Mouse (Mus musculus): ENCODE results near the gene Pde8b.
"Not testable (repeated sequence)": the region's sequence is repeated elsewhere in the genome, so short reads cannot be mapped to it uniquely, and the experiment has no call there.

Pde8b gene

GRCm38 (mm10) chr13:95221882-95222568 is 28.1 kb downstream of the Pde8b start:
- no peak for DNase-seq (ENCODE audit: low read depth)

DNA sequence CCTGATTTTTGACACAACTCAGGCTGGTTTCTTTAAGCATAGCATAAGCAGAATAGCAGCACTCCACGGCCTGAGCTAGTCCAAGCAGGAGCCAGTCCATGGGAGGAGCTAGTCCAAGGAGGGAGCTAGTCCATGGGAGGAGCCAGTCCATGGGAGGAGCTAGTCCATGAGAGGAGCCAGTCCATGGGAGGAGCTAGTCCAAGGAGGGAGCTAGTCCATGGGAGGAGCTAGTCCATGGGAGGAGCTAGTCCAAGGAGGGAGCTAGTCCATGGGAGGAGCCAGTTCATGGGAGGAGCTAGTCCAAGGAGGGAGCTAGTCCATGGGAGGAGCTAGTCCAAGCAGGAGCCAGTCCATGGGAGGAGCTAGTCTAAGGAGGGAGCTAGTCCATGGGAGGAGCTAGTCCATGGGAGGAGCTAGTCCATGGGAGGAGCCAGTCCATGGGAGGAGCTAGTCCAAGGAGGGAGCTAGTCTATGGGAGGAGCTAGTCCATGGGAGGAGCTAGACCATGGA is 34.4 kb downstream of the Pde8b start:
- not testable (repeated sequence) for DNase-seq (ENCODE audit: low read depth)

GRCm38 (mm10) chr13:95212320-95212719 is 37.8 kb downstream of the Pde8b start:
- no peak for DNase-seq (ENCODE audit: low read depth)

DNA sequence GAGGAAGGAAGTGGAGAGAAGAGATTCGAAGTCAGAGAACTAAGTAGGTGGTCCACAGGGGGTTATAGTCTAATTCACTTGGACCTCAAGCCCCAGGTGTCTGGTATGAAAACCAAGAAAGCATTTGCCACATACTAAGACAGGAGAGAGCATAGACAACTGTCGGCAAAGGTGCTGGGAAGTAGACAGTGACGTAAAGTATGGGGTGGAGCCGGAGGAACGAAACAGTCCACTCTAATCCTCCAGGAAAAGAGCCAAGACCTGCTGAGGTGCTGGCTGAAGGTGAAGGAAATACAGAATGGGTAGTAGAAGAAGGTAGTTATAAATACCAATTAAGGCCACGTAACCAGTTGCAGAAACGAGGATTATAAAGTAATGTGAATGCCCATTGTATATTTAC is 42.8 kb downstream of the Pde8b start:
- DNase-seq (ENCODE audit: low read depth) = not testable (repeated sequence)

DNA sequence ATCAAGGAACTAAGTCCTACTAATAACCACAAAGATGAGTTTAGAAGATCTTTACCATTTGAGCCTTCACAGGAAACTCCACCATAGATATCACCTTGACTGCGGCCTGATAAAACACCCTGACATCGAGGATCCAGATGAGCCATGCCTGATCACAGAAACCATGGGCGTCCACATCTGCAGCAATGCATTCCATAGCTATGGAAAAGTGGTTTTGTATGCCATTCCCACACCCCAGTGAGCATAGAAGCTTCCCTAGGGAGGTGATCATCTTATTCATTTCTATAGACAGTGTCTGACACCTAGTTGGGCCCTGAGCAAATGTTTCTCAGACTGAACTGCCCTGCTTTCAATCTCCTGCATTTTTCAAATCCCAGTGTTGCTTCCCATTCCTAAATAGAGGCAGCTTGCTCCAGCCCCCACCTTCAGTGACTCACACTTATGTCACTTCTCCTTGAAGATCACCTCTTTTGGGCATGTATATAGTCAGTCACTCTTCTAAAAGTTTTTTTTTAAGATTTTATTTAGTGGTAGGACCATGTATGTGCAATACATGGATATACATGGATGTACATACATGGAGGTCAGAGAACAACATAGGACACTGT is 47.9 kb downstream of the Pde8b start:
- no peak for DNase-seq (ENCODE audit: low read depth)

DNA sequence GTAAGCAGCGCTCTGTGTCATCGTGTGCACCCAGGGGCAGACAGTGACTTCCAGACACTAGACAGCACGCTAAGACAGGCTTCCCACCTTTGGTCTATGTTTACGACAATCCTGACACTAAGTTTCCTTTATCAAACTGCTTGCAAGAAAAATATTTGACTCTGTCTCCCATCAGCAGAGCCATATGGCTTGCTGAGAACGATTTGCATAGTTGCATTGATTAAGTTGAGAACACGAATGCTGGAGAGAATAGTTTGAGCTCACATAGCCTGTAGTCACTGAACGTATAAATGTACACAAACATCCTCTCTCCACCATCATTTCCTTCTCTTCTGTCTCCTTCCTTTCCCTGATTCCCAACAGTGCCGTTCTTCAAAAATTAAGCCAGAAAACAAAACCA is 49.3 kb downstream of the Pde8b start:
- no peak for DNase-seq (ENCODE audit: low read depth)

- DNase-seq (ENCODE audit: low read depth) = no peak
Observed at GRCm38 (mm10) chr13:95200036-95200435, 50.1 kb downstream of the Pde8b start.

DNA sequence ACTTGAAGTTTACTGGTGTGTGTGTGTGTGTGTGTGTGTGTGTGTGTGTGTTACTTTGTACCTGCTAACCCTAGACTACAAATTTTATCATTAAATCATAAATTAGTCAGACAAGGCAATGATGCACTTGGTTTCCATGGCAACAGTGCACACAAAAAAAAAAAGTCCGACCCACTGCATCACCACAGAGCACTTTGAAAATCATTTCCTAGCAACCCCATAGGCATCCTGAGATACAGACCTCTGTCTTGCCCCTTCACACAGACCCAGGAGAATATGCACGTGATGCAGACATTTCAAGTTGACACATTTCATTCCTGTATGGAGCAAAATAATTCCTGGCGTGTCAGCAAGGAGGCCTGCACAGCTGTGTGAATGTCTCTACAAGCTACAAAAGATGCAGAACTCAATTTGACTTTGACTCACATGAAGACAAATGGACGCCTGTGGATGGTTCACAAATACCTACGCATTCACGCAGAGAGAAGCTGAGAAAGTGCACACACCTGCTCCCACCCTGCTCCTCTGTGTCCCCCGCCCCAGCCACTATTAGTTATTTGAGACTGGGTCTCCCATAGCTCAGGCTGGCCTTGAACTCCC is 53.9 kb downstream of the Pde8b start:
- no peak for DNase-seq (ENCODE audit: low read depth)

GRCm38 (mm10) chr13:95191951-95192350 is 58.2 kb downstream of the Pde8b start:
- no peak for DNase-seq (ENCODE audit: low read depth)

- DNase-seq (ENCODE audit: low read depth) = no peak
Observed at GRCm38 (mm10) chr13:95189111-95189510, 61.0 kb downstream of the Pde8b start.

DNA sequence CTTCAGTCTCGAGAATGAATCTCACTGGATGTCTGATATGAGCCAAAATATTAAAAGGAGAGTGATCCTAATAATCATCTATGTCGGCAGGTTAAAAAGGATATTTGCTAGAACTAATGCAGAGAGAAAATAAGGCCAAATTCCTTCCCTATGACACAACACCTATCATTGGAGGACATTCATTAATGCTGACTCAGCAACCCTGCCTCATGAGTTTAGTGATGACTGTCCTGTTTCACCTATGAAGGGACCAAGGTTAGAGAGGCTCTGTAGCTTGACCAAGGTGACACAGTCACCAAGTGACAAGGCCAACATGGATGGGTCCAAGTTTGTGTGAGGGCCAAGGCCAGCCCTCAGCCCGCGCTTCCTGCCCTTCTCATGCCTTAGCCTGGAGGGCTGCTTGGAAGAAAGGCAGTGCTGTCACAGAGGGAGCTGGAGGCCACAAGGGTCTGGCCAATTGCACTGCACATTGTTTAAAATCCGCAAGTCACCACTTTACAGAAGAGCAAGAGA is 62.9 kb downstream of the Pde8b start:
- DNase-seq (ENCODE audit: low read depth) = no peak

DNA sequence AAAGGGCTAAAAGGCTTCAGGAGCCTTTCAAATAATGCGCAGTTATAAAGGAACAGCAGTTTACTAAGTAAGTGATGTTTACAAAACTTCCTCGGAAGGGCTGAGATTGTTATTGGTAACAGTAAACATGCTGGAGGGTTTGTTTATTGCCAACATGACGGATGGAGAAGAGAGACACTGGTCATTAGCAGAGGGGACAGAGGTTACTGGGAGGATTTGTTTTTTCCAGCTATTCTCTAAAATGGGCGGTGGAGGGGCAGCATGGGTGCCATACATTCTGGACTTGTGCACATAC is 63.4 kb downstream of the Pde8b start:
- DNase-seq (ENCODE audit: low read depth) = no peak

DNA sequence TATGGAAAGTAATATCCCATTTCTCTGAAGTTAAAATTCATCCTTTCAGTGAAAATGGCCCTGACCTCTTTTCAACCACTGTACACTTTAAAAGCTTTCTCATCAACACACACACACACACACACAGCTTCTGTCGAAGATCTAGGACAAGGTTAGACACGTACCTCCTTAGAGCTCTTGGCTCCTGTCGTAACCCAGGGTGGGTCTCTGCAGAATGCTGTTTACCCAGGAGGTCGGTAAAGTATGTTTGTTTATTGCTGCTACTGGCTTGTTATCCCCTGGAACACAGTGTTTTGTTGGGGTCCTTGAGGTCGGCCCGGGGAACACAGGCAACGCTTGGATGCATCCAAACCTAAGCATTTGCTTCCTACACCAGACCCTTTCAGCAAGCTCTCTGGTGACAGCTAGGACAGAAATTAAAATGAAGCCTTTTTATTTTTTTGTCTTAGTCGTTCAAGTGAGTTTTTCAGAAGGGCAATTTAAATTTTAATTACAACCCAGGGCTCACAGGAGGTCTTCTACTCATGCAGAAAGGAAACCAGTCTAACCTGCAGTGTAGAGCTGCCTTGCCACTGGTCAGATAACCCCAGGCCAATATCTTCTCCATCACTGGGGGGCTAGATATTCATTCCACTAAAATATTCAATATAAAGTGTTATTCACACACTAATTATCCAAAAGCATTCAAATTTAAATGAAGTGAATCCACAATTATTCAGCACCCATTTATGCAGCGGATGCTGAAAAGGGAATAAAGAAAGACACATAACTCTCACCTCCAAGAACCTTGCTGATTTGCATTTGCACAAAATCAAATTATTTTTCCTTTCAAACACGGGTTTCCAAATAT is 64.0 kb downstream of the Pde8b start:
- DNase-seq (ENCODE audit: low read depth) = no peak

DNA sequence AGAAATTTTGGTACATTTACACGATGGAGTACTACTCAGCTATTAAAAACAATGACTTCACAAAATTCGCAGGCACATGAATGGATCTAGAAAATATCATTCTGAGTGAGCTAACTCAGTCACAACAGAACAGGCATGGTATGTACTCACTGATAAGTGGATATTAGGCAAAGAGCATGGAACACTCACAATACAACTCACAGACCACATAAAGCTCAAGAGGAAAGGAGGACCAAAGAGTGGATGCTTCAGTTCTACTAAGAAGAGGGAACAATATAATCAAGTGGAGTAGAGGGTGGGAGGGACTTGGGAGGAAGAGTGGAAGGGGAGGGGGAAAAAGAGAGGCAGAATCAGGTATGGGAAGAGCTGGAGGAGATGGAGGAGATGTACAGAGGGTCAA is 66.5 kb downstream of the Pde8b start:
- DNase-seq (ENCODE audit: low read depth) = no peak

GRCm38 (mm10) chr13:95180208-95180607 is 69.9 kb downstream of the Pde8b start:
- DNase-seq (ENCODE audit: low read depth) = no peak

- DNase-seq (ENCODE audit: low read depth) = no peak
Observed at GRCm38 (mm10) chr13:95177326-95177725, 72.8 kb downstream of the Pde8b start.

GRCm38 (mm10) chr13:95176399-95176798 is 73.7 kb downstream of the Pde8b start:
- DNase-seq (ENCODE audit: low read depth) = no peak

DNA sequence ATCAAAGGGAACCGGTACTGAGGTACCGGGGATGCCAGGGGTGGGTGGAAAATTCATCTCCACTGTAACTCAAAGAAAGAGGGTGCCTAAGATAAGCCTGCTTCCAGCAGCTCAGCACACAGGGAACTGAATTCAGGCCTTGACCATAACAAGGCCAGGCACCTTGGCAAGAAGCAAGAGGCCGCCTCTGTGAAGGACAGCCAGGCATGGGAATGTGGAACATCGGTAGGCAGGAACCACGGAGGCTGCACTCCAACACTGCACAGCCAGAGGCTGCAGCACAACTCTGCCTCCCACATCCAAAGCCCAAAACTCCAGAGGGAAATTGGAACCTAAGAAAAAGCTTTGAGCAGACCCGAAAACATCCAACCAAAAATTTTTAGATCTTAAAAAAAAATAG is 75.9 kb downstream of the Pde8b start:
- no peak for DNase-seq (ENCODE audit: low read depth)

- no peak for DNase-seq (ENCODE audit: low read depth)
Observed at GRCm38 (mm10) chr13:95172346-95172745, 77.8 kb downstream of the Pde8b start.

GRCm38 (mm10) chr13:95160211-95160610 is 89.9 kb downstream of the Pde8b start:
- no peak for DNase-seq (ENCODE audit: low read depth)

DNA sequence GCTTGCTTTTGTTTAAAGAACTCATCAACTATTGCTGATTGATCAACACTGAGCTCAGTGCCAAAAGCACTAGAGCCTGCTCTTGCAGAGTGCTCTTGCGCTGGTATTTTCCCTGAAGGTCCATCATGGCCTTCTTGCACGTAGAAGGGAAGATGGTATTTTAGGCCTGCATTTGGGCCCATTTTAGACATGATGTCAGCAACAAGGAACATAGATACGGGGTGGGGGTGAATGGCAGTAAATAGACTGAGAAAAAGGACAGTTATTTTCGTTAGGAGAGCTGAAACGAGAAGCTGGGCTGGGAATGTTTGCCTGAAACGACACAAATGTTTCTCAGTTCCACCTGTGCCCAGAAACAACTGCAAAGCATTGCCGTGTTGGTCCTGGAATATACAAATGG is 91.2 kb downstream of the Pde8b start:
- DNase-seq (ENCODE audit: low read depth) = no peak

GRCm38 (mm10) chr13:95144746-95145145 is 105.4 kb downstream of the Pde8b start:
- no peak for DNase-seq (ENCODE audit: low read depth)
